Mouse (Mus musculus): ENCODE measurements at regions not wholly inside any gene's neighbourhood (a gene's known extent, or its start where the extent isn't known, plus 50 kb on each side); places are given as distances from the start of the nearest gene placed in this dataset.
"Not testable (repeated sequence)": the region's sequence is repeated elsewhere in the genome, so short reads cannot be mapped to it uniquely, and the experiment has no call there.

DNA sequence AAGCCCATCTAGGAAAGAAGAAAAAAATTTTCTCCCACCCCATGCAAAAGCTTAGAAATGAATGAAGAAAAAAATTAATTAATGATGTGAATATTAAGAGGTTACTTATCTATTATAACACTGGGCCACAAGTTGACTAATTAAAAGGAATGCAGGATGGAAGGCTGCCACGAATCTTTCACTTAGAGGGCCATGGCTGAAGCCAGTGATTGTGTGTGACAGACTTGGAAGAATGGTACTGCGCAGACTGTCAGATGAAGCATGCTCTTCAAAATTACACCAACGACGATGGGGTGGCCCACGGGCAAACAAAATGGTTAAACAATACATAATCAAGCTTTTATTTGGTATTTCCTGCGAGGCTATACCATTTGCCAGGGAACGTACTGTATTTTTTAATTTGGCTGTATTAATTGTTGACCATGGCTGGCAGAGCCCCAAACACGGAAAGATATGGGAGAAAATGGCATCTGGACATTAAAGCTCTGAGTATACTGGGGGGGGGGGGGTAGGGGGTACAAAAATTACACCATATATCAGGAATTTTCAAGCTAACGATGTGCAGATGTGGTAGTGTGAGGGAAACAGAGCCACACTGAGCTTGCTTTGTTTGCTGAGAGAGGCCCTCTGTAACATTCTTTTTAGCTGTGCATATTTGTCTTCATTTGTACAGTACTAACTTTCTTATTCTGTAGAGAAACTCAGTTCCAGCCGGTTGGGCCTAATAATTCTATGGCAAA lies 94.3 kb downstream of the Samd9l start:
- not testable (repeated sequence) for TF ChIP-seq CTCF (IDR thresholded peaks at IDR 0.05; ENCODE audit: low read depth); EP300 (optimal IDR thresholded peaks at IDR 0.05)

Data from stomach, postnatal 0 days (tissue).